In genomic region chr2:120567798-120568320, GRCm38 (mm10) we compare ENCODE assay signal across 8 mouse cellular contexts. TPM values are rescaled to one million over a fixed set of nuclear protein-coding genes. Genes with fewer than 3 reads are reported as not detected.
DNase-seq lines count a peak whose midpoint lies in the region; ATAC-seq lines count a peak whose summit lies in the region.

No protein-coding gene starts in this region.

- H3K9me3 ChIP-seq in heart, embryonic 14.5 days (ENCODE audit: control insufficient read depth, low read length) = no peaks in the 10 kb centered on the region
- no peaks in the 10 kb centered on the region for H3K9me3 ChIP-seq in hindbrain, embryonic 12.5 days (replicated peaks)
- H3K9me3 ChIP-seq in midbrain, embryonic 12.5 days = no peaks in the 10 kb centered on the region

- intact Hi-C loops in heart, postnatal 14 days (cut with DNase I) = no loop called here

- peak overlapping the region; percentile 86 to 89 for H3K27ac ChIP-seq in heart, embryonic 14.5 days (replicated peaks in 1 of 2; ENCODE audit: control insufficient read depth in 1 of 2, insufficient read depth in 1 of 2, low read depth in 2 of 2, low read length in 2 of 2)
- peak overlapping the region; percentile 81 for H3K27ac ChIP-seq in hindbrain, embryonic 12.5 days
- H3K27ac ChIP-seq in midbrain, embryonic 12.5 days (replicated peaks) = peak overlapping the region; percentile 73

- peaks cover 0 to 8% of the 10 kb centered on the region in 2 experiments; a peak in 2 of 4 replicates for H3K4me1 ChIP-seq in heart, embryonic 14.5 days (ENCODE audit: control insufficient read depth in 2 of 2, insufficient read depth in 2 of 2, low read length in 2 of 2)
- H3K4me1 ChIP-seq in hindbrain, embryonic 12.5 days = peaks cover 23% of the 10 kb centered on the region
- H3K4me1 ChIP-seq in midbrain, embryonic 12.5 days = peaks cover 22% of the 10 kb centered on the region

- peak overlapping the region; percentile 68 to 74 for H3K4me3 ChIP-seq in heart, embryonic 14.5 days (ENCODE audit: control insufficient read depth in 1 of 2, insufficient read depth in 1 of 2, low read depth in 1 of 2, low read length in 2 of 2)
- peak overlapping the region; percentile 67 for H3K4me3 ChIP-seq in hindbrain, embryonic 12.5 days
- H3K4me3 ChIP-seq in midbrain, embryonic 12.5 days = peak overlapping the region; percentile 70

- DNase-seq in heart, postnatal 14 days = no peak
- DNase-seq in ovary, postnatal 36 days (ENCODE audit: low spot score) = no peak
- DNase-seq in cerebellum, postnatal 25 days = no peak
- no peak for DNase-seq in cerebellum, adult 11 months

- no peaks in the 10 kb centered on the region for H3K27me3 ChIP-seq in heart, embryonic 14.5 days (ENCODE audit: control insufficient read depth, insufficient read depth, low read length)
- H3K27me3 ChIP-seq in hindbrain, embryonic 12.5 days = no peaks in the 10 kb centered on the region
- no peaks in the 10 kb centered on the region for H3K27me3 ChIP-seq in midbrain, embryonic 12.5 days

- peaks cover 12% of the 10 kb centered on the region for H3K36me3 ChIP-seq in heart, embryonic 14.5 days (ENCODE audit: control insufficient read depth, insufficient read depth, low read length)
- peaks cover 7% of the 10 kb centered on the region for H3K36me3 ChIP-seq in hindbrain, embryonic 12.5 days
- peaks cover 10% of the 10 kb centered on the region for H3K36me3 ChIP-seq in midbrain, embryonic 12.5 days

- peak; percentile 57 for ATAC-seq in heart, embryonic 14.5 days (ENCODE audit: insufficient number of reproducible peaks, insufficient read depth, low FRiP score, low read depth)
- ATAC-seq in activated CD4-positive, CD25-positive, alpha-beta regulatory T cell, adult 4 months = peak; percentile 27
- ATAC-seq in hindbrain, embryonic 12.5 days (ENCODE audit: low FRiP score) = peak; percentile 73
- ATAC-seq in midbrain, embryonic 12.5 days (ENCODE audit: low FRiP score, low read depth) = peak; percentile 78

- whole genome bisulfite sequencing in heart, embryonic 14.5 days = under 1% methylated on average over 21 of the region's 22 CpGs
- WGBS in hindbrain, embryonic 12.5 days = under 1% methylated on average over 22 of the region's 22 CpGs
- under 1% methylated on average over 22 of the region's 22 CpGs for WGBS in midbrain, embryonic 12.5 days

- peak overlapping the region; percentile 80 for H3K9ac ChIP-seq in heart, embryonic 14.5 days (ENCODE audit: low read length)
- H3K9ac ChIP-seq in hindbrain, embryonic 12.5 days = peak overlapping the region; percentile 82
- peak overlapping the region; percentile 78 for H3K9ac ChIP-seq in midbrain, embryonic 12.5 days (replicated peaks)

- H3K4me2 ChIP-seq in heart, embryonic 14.5 days (ENCODE audit: low read length) = peak overlapping the region; percentile 64
- H3K4me2 ChIP-seq in hindbrain, embryonic 12.5 days (replicated peaks) = peak overlapping the region; percentile 73
- H3K4me2 ChIP-seq in midbrain, embryonic 12.5 days (replicated peaks) = peak overlapping the region; percentile 77

RNA-seq across cellular contexts. Expression of gene Snap23, which starts 0.4 kb away (rescaled TPM):
- polyA plus RNA-seq in heart, embryonic 14.5 days (2014; fragmentation: Nextera tagmentation; extraction: Ambion mirVana) = 52.2 and 52.7 TPM in 2 replicates
- total RNA-seq in heart, postnatal 14 days (2021) = 10 to 100 TPM; 46.2 to 50.4 TPM
- 10 to 100 TPM; 58.1 to 58.3 TPM for polyA plus RNA-seq in activated CD4-positive, CD25-positive, alpha-beta regulatory T cell, adult 4 months (2017; shearing (Covaris generic))
- polyA plus RNA-seq in hindbrain, embryonic 12.5 days (2016; fragmentation: Nextera tagmentation; extraction: Ambion mirVana) = 39.5 and 40.7 TPM in 2 replicates
- 34.9 and 38.1 TPM in 2 replicates for polyA plus RNA-seq in midbrain, embryonic 12.5 days (2016; fragmentation: Nextera tagmentation; extraction: Ambion mirVana)

RNA-seq across cellular contexts. Expression of gene Zfp106, which starts 4.2 kb away (rescaled TPM):
- 53.0 and 56.8 TPM in 2 replicates for polyA plus RNA-seq in heart, embryonic 14.5 days (2014; fragmentation: Nextera tagmentation; extraction: Ambion mirVana)
- 100 to 1,000 TPM; 266 to 269 TPM for total RNA-seq in heart, postnatal 14 days (2021)
- 10 to 100 TPM; 23.3 to 25.1 TPM for polyA plus RNA-seq in activated CD4-positive, CD25-positive, alpha-beta regulatory T cell, adult 4 months (2017; shearing (Covaris generic))
- polyA plus RNA-seq in hindbrain, embryonic 12.5 days (2016; fragmentation: Nextera tagmentation; extraction: Ambion mirVana) = 58.3 and 62.4 TPM in 2 replicates
- 63.6 and 66.4 TPM in 2 replicates for polyA plus RNA-seq in midbrain, embryonic 12.5 days (2016; fragmentation: Nextera tagmentation; extraction: Ambion mirVana)

RNA-seq across cellular contexts. Expression of gene Haus2, which starts 41.3 kb away (rescaled TPM):
- polyA plus RNA-seq in heart, embryonic 14.5 days (2014; fragmentation: Nextera tagmentation; extraction: Ambion mirVana) = 19.7 and 21.9 TPM in 2 replicates
- 10 to 100 TPM in 1 of 2 experiments, 1 to 10 TPM in 1; 9.2 to 10.8 TPM for total RNA-seq in heart, postnatal 14 days (2021)
- 10 to 100 TPM; 18.1 to 19.6 TPM for polyA plus RNA-seq in activated CD4-positive, CD25-positive, alpha-beta regulatory T cell, adult 4 months (2017; shearing (Covaris generic))
- polyA plus RNA-seq in hindbrain, embryonic 12.5 days (2016; fragmentation: Nextera tagmentation; extraction: Ambion mirVana) = 31.3 and 32.2 TPM in 2 replicates
- 33.5 and 35.3 TPM in 2 replicates for polyA plus RNA-seq in midbrain, embryonic 12.5 days (2016; fragmentation: Nextera tagmentation; extraction: Ambion mirVana)

RNA-seq across cellular contexts. Expression of gene Lrrc57, which starts 41.5 kb away (rescaled TPM):
- 22.0 and 22.9 TPM in 2 replicates for polyA plus RNA-seq in heart, embryonic 14.5 days (2014; fragmentation: Nextera tagmentation; extraction: Ambion mirVana)
- 10 to 100 TPM; 13.3 to 13.6 TPM for total RNA-seq in heart, postnatal 14 days (2021)
- polyA plus RNA-seq in activated CD4-positive, CD25-positive, alpha-beta regulatory T cell, adult 4 months (2017; shearing (Covaris generic)) = 10 to 100 TPM; 30.7 to 32.2 TPM
- polyA plus RNA-seq in hindbrain, embryonic 12.5 days (2016; fragmentation: Nextera tagmentation; extraction: Ambion mirVana) = 35.6 and 38.6 TPM in 2 replicates
- 34.5 and 36.3 TPM in 2 replicates for polyA plus RNA-seq in midbrain, embryonic 12.5 days (2016; fragmentation: Nextera tagmentation; extraction: Ambion mirVana)

Comparison
In these comparisons a context has a peak if more than half of its experiments do, and no peak if none do; other contexts are left out.
1. ATAC-seq: peak in every context shown above with its lines; median percentile 78 in midbrain, embryonic 12.5 days; 73 in hindbrain, embryonic 12.5 days; 57 in heart, embryonic 14.5 days; 27 in activated CD4-positive, CD25-positive, alpha-beta regulatory T cell, adult 4 months.